Mouse (Mus musculus) midbrain, postnatal 0 days (tissue): ENCODE measurements around the gene Cx3cr1. TPM values are rescaled to one million over a fixed set of nuclear protein-coding genes. Genes with fewer than 3 reads are reported as not detected.
A peak's percentile ranks its signal among the peaks of the same experiment; 100 is the strongest.

ENCODE experiments used
- ATAC-seq: fragments of 200-750 bp; cut with Nextera tagmentation; 2 replicates; pipeline ENCODE4 v1.8.0; 2017; ENCODE audit warnings: moderate number of reproducible peaks, mild to moderate bottlenecking, moderate TSS enrichment, moderate library complexity; ENCODE audit not compliant: low FRiP score
- DNase-seq: peaks from one replicate; pipeline ENCODE4 v3.0.0-alpha.2; 2015; ENCODE audit warnings: low spot score
- H3K27ac ChIP-seq: fragments of 300-500 bp; sonication (generic); 2 replicates; pipeline ENCODE4 v1.5.1; 2014; ENCODE audit warnings: low read depth, mild to moderate bottlenecking, low read length, mixed read lengths
- H3K27me3 ChIP-seq: fragments of 300-500 bp; sonication (generic); 2 replicates; pipeline ENCODE4 v1.6.1; 2014; ENCODE audit warnings: low read length, control low read depth, mixed read lengths; ENCODE audit not compliant: insufficient read depth
- H3K36me3 ChIP-seq: fragments of 300-500 bp; sonication (generic); 2 replicates; pipeline ENCODE4 v1.6.1; 2014; ENCODE audit warnings: low read length, control low read depth, mixed read lengths; ENCODE audit not compliant: insufficient read depth
- H3K4me1 ChIP-seq: fragments of 300-500 bp; sonication (generic); 2 replicates; pipeline ENCODE4 v1.6.1; 2014; ENCODE audit warnings: mild to moderate bottlenecking, control low read depth, antibody characterized with exemption, low read length, mixed read lengths; ENCODE audit not compliant: insufficient read depth
- H3K4me2 ChIP-seq: fragments of 300-500 bp; sonication (generic); 2 replicates; pipeline ENCODE4 v1.6.1; 2014; ENCODE audit warnings: low read depth, mild to moderate bottlenecking, low read length, mixed read lengths; ENCODE audit not compliant: poor library complexity, severe bottlenecking
- H3K4me3 ChIP-seq: fragments of 300-500 bp; sonication (generic); 2 replicates; pipeline ENCODE4 v1.5.1; 2014; ENCODE audit warnings: low read depth, mild to moderate bottlenecking, low read length, moderate library complexity
- H3K9ac ChIP-seq: fragments of 300-500 bp; sonication (generic); replicated peaks from 2 replicates; pipeline ENCODE4 v1.6.1; 2014; ENCODE audit warnings: mild to moderate bottlenecking, low read length, moderate library complexity, mixed read lengths; ENCODE audit not compliant: poor library complexity, severe bottlenecking
- H3K9me3 ChIP-seq: fragments of 300-500 bp; sonication (generic); 2 replicates; pipeline ENCODE4 v1.6.1; 2016; ENCODE audit warnings: low read length, control low read depth
- CTCF ChIP-seq: IDR thresholded peaks from 2 replicates; pipeline ENCODE4 v1.5.1; 2016; ENCODE audit warnings: antibody characterized with exemption, mild to moderate bottlenecking
- WGBS: fragments of 180-500 bp; shearing (Covaris S2); extraction: QIAGEN DNeasy Blood & Tissue Kit; methylation state at CpG from one replicate; pipeline ENCODE4 v1.1.7; 2014; 5-methylcytosine and 5-hydroxymethylcytosine counted together
- polyA plus RNA-seq: library from polyadenylated mRNA; unstranded; fragments of >200 nt; fragmentation: Nextera tagmentation; extraction: Ambion mirVana; gene quantifications from 2 replicates; pipeline ENCODE4 v1.2.1, GENCODE M21; 2015
- total RNA-seq: library from RNA; depleted of rRNA; stranded (reverse); fragments of >200 nt; gene quantifications from 2 replicates; pipeline ENCODE4 v1.2.3, GENCODE M21; 2014

The Cx3cr1 gene
- total and polyA plus RNA-seq, 2 experiments from 2014 or later = 9.0 to 19.3 TPM

DNA sequence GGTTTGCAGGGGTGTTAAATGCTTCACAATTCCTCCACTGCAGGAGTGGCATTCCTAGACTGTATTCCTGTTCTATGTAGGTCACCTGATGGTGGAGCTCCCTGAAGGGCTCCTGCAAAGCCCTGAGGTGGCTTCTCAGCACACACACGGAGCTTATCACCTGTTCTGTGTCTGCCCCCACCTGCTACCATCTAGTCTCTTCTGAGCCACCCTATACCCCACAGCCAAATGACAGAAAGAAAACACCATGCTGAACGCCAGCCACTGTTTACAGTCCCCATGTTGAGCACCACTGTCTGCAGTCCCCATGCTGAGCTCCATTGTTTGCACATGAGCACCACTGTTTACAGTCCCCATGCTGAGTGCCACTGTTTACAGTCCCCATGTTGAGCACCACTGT, 89.9 kb downstream of the Cx3cr1 start:
- no peak overlapping the region for H3K9ac ChIP-seq
- H3K4me1 ChIP-seq = peaks cover 16% of the 10 kb centered on the region; the same call in 1 of the 2 replicates
- no peak for TF ChIP-seq CTCF
- no peaks in the 10 kb centered on the region for H3K36me3 ChIP-seq
- WGBS = 38% methylated on average over 2 of the region's 2 CpGs
- no peak overlapping the region for H3K4me2 ChIP-seq
- peaks cover 7% of the 10 kb centered on the region for H3K27me3 ChIP-seq
- no peak for ATAC-seq
- H3K27ac ChIP-seq = no peak overlapping the region
- DNase-seq = no peak
- H3K9me3 ChIP-seq = no peaks in the 10 kb centered on the region
- H3K4me3 ChIP-seq = no peak overlapping the region

DNA sequence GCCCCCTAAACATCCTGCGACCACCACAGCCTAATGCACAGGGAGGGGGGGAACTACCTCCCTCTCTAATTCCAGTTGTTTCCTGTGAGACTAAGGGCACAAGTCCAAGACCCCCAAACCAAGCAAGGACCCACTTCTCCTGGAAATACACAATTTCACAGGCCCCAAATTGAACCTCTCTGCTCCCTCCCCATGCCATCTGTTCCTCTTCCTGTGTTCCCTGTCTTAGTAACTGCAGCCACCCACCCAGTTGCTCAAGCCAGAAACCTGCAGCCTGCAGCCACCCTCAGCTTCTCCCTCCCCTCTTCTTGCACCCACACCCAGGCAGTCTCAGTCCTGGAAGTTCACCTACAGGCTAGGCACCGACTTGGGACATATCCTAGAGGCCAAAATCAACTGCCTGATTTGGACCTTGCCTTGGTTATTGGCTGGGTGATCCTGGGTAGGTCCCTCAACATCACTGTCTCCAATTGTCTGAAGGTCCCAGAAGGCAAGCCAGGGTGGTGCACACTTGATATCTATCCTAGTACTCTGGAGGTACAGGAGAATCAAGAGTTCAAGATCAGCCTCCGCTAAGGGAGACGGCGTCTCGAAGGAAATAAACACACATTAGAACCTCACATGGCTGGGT, 90.8 kb downstream of the Cx3cr1 start:
- no peaks in the 10 kb centered on the region for H3K36me3 ChIP-seq
- no peak overlapping the region for H3K9ac ChIP-seq
- 88% methylated on average over 6 of the region's 6 CpGs for WGBS

DNA sequence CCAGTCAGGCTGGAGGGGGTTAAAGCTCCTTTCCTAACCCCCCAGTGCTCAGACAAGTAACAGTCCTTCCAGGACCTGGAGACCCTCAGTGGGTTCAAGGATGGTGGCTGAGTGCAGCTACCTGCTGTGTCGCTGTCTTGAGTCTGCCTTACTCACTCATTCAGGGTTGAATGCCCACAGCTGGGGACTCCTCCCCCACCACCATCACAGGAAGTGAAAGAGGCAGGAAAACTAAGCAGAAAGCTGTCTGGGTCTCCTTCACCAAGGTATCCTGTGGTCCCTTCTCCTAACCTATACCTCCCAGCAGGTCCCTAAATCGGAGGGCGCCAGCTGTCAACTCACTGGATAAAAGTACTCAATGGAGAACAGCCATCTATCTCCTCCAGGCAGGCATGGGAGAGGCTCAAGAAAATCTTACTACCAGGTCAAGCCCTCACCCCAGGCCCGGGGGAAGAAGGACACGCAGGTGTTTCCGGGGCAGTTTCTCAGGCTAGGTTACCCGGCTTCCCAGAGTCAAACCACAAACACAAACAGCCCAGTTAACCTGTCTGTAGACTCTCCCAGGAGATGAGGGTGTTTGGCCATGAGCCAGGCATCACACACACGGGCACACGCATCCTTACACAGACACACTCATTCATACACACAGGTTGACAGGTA, 91.4 kb downstream of the Cx3cr1 start:
- WGBS = 61% methylated on average over 9 of the region's 9 CpGs
- Histone ChIP-seq H3K4me3 (no peak overlapping the region), H3K9me3 (no peaks in the 10 kb centered on the region), H3K27me3 (peaks cover 5% of the 10 kb centered on the region), H3K4me1 (peaks cover 16% of the 10 kb centered on the region; the same call in 1 of the 2 replicates), H3K36me3 (peaks cover under 1% of the 10 kb centered on the region; the same call in 1 of the 2 replicates), H3K4me2 (no peak overlapping the region), H3K9ac (no peak overlapping the region), H3K27ac (no peak overlapping the region)
- ATAC-seq (no peak), DNase-seq (no peak)
- no peak for TF ChIP-seq CTCF

More for the DNA sequence above, 90.8 kb downstream of the Cx3cr1 start:
- ATAC-seq = no peak
- Histone ChIP-seq H3K27me3 (peaks cover 7% of the 10 kb centered on the region), H3K4me2 (no peak overlapping the region), H3K9me3 (no peaks in the 10 kb centered on the region), H3K4me3 (no peak overlapping the region), H3K27ac (no peak overlapping the region), H3K4me1 (peaks cover 16% of the 10 kb centered on the region; the same call in 1 of the 2 replicates)
- no peak for DNase-seq
- no peak for TF ChIP-seq CTCF

DNA sequence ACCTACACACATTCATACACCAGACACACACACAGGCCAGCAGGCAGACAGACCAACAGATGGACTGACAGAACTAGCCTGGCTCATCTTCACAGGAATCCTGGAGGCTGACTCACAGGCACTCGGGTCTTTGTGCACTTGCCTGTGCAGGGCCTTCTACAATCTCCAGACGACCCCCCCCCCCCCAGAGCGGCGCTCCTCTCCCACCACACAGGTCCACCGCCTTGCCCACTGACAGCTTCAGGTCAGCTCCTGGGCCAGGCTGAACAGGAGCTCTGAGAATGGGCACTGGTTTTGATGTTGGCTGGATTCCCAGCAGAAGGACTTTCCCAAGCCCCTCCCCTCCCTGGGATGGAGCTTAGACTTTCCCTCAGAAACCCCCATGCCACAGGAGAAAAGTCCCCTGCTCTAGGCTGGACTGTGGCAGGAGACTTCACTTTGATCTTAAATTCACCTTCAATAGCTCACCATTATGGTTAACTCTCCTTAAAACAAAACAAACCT, 92.1 kb downstream of the Cx3cr1 start:
- no peak for TF ChIP-seq CTCF
- Histone ChIP-seq H3K4me3 (no peak overlapping the region), H3K27ac (no peak overlapping the region), H3K4me2 (no peak overlapping the region), H3K9me3 (no peaks in the 10 kb centered on the region), H3K36me3 (peaks cover 3% of the 10 kb centered on the region; the same call in 1 of the 2 replicates), H3K27me3 (no peaks in the 10 kb centered on the region), H3K9ac (no peak overlapping the region), H3K4me1 (0 out of 2 replicates have a peak, but pooled peaks cover 11% of the 10 kb centered on the region)
- WGBS = 30% methylated on average over 5 of the region's 5 CpGs
- peak; percentile 49 for DNase-seq
- ATAC-seq = no peak

DNA sequence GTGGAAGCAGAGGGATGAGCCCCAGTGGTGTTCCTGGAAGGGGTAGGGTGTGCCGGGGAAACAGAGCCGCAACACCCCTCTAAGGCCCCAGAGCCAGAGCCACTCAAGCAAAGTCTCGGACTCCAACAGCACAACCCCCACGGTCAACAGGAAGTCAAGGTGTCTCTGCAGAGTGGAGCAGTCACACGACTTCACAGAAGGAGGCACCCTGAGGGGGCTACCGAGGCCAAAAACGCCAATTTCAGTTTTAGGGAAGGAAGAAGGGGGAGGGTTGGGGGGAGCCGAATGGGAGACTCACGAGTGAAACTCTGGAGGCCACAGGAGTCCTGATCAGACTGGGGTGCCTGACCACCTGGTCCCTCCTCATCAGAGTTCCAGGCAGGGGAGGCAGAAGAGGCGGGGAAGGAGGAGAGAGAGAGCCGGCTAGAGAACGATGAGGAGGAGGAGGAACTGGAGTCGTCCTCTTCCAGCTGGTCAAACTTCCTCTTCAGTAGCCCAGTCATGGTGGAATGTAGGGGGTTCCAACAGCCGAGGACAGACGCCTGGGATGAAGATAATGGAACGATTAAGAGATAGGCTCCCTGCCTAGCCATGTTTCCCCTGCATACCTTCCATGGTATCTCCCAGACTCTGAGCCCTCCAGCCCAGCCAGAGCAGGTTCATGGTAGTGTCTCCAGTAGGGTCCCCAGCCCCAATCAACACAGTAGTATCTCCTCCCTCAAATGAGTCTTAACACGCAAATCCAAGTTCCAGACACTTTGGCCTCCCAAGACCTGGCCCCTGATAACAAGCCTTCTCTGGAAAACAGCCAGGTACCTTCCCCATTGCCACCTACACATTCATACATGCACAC, 92.7 kb downstream of the Cx3cr1 start:
- Histone ChIP-seq H3K9me3 (no peaks in the 10 kb centered on the region), H3K27me3 (no peaks in the 10 kb centered on the region), H3K4me3 (no peak overlapping the region), H3K4me2 (no peak overlapping the region), H3K36me3 (peaks cover 3% of the 10 kb centered on the region; the same call in 1 of the 2 replicates), H3K4me1 (0 out of 2 replicates have a peak, but pooled peaks cover 6% of the 10 kb centered on the region), H3K27ac (no peak overlapping the region), H3K9ac (no peak overlapping the region)
- no peak for ATAC-seq
- DNase-seq = no peak
- WGBS = 65% methylated on average over 17 of the region's 17 CpGs
- no peak for TF ChIP-seq CTCF
